Mouse (Mus musculus): Measurements from ENCODE around the gene Pkd1.

DNA sequence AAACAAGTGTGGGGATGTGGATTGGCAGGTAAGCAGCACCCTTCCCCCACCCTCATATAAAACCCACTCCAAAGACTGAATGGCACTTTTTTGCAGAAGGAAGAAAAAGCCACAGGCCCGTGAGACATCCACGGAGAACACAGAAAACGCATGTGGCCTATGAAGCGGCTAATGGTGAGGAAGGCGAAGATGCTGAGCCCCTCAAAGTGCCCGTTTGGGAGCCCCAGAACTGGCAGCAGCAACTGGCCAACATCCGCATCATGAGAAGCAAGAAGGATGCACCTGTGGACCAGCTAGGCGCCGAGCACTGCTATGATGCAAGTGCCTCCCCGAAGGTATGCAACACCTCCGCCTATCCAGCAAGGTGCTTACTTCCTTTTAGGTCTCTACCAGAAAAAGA lies 84.2 kb downstream of the Pkd1 start:
- TF ChIP-seq CTCF (IDR thresholded peaks at IDR 0.05), result no peak
- no peak for TF ChIP-seq EP300 (IDR thresholded peaks at IDR 0.05)
